Mouse (Mus musculus) liver, adult 2 months (tissue): Measurements from ENCODE around the gene Cysrt1. TPM values are rescaled to one million over a fixed set of nuclear protein-coding genes. Genes with fewer than 3 reads are reported as not detected.

Source experiments
- DNase-seq: peaks from one replicate; pipeline ENCODE4 v3.0.0-alpha.2; 2011; ENCODE audit warnings: low read depth, low spot score; ENCODE audit errors: extremely low read depth
- H3K27ac ChIP-seq: fragments of 200-500 bp; replicated peaks from 2 replicates; pipeline ENCODE4 v1.5.1; 2012; ENCODE audit warnings: low read depth, mild to moderate bottlenecking, control low read depth, inconsistent platforms, low read length; ENCODE audit not compliant: insufficient read depth
- H3K27me3 ChIP-seq: fragments of 200-500 bp; 2 replicates; pipeline ENCODE4 v1.6.1; 2012; ENCODE audit warnings: mild to moderate bottlenecking, moderate library complexity, low read length, inconsistent platforms; ENCODE audit not compliant: control insufficient read depth, insufficient read depth
- H3K36me3 ChIP-seq: fragments of 200-500 bp; 2 replicates; pipeline ENCODE4 v1.6.1; 2012; ENCODE audit warnings: low read length, inconsistent platforms; ENCODE audit not compliant: control insufficient read depth, insufficient read depth
- H3K4me1 ChIP-seq: fragments of 200-500 bp; 2 replicates; pipeline ENCODE4 v1.6.1; 2011; ENCODE audit warnings: low read length; ENCODE audit not compliant: control insufficient read depth, insufficient read depth
- H3K4me3 ChIP-seq: fragments of 200-500 bp; 2 replicates; pipeline ENCODE4 v1.5.1; 2011; ENCODE audit warnings: low read depth, mild to moderate bottlenecking, control low read depth, low read length, moderate library complexity; ENCODE audit not compliant: insufficient read depth
- H3K79me2 ChIP-seq: fragments of 200-500 bp; 2 replicates; pipeline ENCODE4 v1.6.1; 2012; ENCODE audit warnings: inconsistent platforms, mild to moderate bottlenecking, low read length, moderate library complexity; ENCODE audit not compliant: control insufficient read depth, insufficient read depth
- H3K9ac ChIP-seq: fragments of 200-500 bp; 2 replicates; pipeline ENCODE4 v1.6.1; 2012; ENCODE audit warnings: low read depth, mild to moderate bottlenecking, control low read depth, inconsistent platforms, low read length
- CTCF ChIP-seq: fragments of 200-500 bp; IDR thresholded peaks from 2 replicates; pipeline ENCODE4 v1.5.1; 2011; ENCODE audit warnings: low read depth, low read length, control low read depth
- POLR2A ChIP-seq: fragments of 200-500 bp; IDR thresholded peaks from 2 replicates; pipeline ENCODE4 v1.6.1; 2011; ENCODE audit warnings: low read length, control low read depth; ENCODE audit not compliant: insufficient read depth; ENCODE audit errors: extremely low read depth
- WGBS: fragments of 180-500 bp; shearing (Covaris S2); methylation state at CpG from one replicate; pipeline ENCODE4 v1.1.7; 2018; 5-methylcytosine and 5-hydroxymethylcytosine counted together
- polyA plus RNA-seq: library from polyadenylated mRNA; depleted of rRNA; stranded (reverse); fragments of >200 nt; gene quantifications from 2 replicates; pipeline ENCODE4 v1.2.3, GENCODE M21; 2012
- total RNA-seq: library from RNA; depleted of rRNA; stranded (reverse); fragments of >200 nt; gene quantifications from 2 replicates; pipeline ENCODE4 v1.2.3, GENCODE M21; 2014

Gene Cysrt1
- total and polyA plus RNA-seq, 2 experiments: not detected

DNA sequence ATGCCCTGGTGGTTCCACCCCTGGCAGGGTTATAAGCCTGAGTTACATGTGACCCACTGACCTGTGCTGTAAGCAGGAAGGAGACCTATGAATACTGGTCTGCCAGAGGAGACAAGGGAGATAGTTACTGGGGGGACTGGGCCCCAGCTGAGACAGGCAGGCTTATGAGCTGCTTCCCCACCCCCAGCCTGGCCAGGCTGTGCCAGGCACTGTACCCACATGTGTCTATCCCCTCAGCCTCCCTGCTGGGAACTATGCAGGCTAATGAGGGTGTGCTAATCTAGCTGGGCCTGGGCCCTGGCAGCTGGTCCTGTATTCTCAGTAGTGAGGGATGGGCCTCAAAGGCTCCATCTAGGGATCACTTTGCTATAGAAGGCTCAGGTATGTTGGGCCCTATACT is 25.0 kb upstream of the Cysrt1 start:
- Histone ChIP-seq H3K4me1 (peaks cover 23% of the 10 kb centered on the region), H3K79me2 (peaks cover 9% of the 10 kb centered on the region; the same call in 1 of the 2 replicates), H3K4me3 (no peak overlapping the region), H3K27me3 (no peaks in the 10 kb centered on the region), H3K9ac (no peak overlapping the region), H3K36me3 (no peaks in the 10 kb centered on the region), H3K27ac (no peak overlapping the region)
- TF ChIP-seq POLR2A: no peak
- TF ChIP-seq CTCF: no peak
- DNase-seq: no peak

GRCm38 (mm10) chr2:25266720-25267119 is 24.5 kb upstream of the Cysrt1 start:
- WGBS: 5% methylated on average over 2 of the region's 2 CpGs
- Histone ChIP-seq H3K4me1 (peaks cover 23% of the 10 kb centered on the region), H3K27me3 (no peaks in the 10 kb centered on the region), H3K36me3 (no peaks in the 10 kb centered on the region), H3K9ac (no peak overlapping the region), H3K79me2 (peaks cover 9% of the 10 kb centered on the region; the same call in 1 of the 2 replicates), H3K27ac (no peak overlapping the region), H3K4me3 (no peak overlapping the region)
- TF ChIP-seq POLR2A: no peak
- no peak for TF ChIP-seq CTCF
- DNase-seq: peak; percentile 36

DNA sequence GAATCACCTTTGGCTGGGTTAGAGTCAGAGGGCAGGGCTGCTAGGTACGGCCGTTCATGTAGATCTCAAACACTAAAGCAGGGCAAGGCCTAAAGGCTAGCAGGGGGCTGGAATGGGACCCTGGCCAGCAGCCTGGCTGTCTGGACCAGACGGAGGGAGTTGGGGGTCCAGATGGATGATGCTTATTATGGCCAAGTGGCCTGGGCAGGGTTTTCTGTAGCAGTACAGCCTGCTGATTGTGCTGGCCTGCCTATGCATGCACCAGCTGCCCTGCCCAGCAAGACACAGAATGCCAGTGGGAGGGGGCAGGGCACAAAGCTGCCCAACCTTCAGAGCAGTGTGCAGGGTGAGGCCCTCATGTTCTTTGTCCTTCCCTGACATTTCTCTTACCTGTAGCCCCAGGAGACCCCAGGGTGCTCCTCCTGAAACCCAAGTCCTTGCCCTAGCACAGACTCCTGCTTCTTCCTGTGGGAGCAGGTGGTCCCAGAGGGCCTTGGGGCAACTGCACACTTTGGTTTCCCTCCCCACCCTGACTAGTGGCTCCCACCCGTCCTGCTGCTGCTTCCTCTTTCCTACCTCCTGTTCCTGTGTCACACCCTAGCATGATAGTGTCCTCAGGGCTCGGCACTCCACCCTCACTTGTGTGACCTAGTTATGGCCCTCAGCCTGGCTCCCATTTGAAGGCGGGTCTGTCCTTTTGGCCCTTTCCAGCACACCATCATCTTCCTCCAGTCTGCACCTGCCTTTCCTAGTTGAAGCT is 23.8 kb upstream of the Cysrt1 start:
- H3K4me1 ChIP-seq: peaks cover 18% of the 10 kb centered on the region
- 39% methylated on average over 6 of the region's 6 CpGs for WGBS

GRCm38 (mm10) chr2:25264851-25265250 is 22.6 kb upstream of the Cysrt1 start:
- Histone ChIP-seq H3K27me3 (no peaks in the 10 kb centered on the region), H3K27ac (no peak overlapping the region), H3K4me1 (peaks cover 17% of the 10 kb centered on the region), H3K79me2 (peaks cover 9% of the 10 kb centered on the region; the same call in 1 of the 2 replicates), H3K36me3 (no peaks in the 10 kb centered on the region), H3K4me3 (no peak overlapping the region), H3K9ac (no peak overlapping the region)
- no peak for TF ChIP-seq POLR2A
- no peak for TF ChIP-seq CTCF
- WGBS: 66% methylated on average over 3 of the region's 3 CpGs
- peak; percentile 18 for DNase-seq

More for the DNA sequence above, 23.8 kb upstream of the Cysrt1 start:
- Histone ChIP-seq H3K27ac (no peak overlapping the region), H3K4me3 (no peak overlapping the region), H3K36me3 (no peaks in the 10 kb centered on the region), H3K9ac (no peak overlapping the region), H3K27me3 (no peaks in the 10 kb centered on the region), H3K79me2 (peaks cover 9% of the 10 kb centered on the region; the same call in 1 of the 2 replicates)
- DNase-seq: peak; percentile 34
- TF ChIP-seq POLR2A (no peak), CTCF (no peak)

GRCm38 (mm10) chr2:25264286-25264660 is 22.0 kb upstream of the Cysrt1 start:
- TF ChIP-seq CTCF: no peak
- TF ChIP-seq POLR2A: no peak
- Histone ChIP-seq H3K9ac (no peak overlapping the region), H3K79me2 (peaks cover 9% of the 10 kb centered on the region; the same call in 1 of the 2 replicates), H3K27me3 (no peaks in the 10 kb centered on the region), H3K27ac (no peak overlapping the region), H3K4me3 (no peak overlapping the region), H3K4me1 (peaks cover 17% of the 10 kb centered on the region), H3K36me3 (no peaks in the 10 kb centered on the region)
- DNase-seq: no peak
- WGBS: 85% methylated on average over 5 of the region's 5 CpGs

- H3K27ac ChIP-seq: no peak overlapping the region
- TF ChIP-seq POLR2A: no peak
- peaks cover 9% of the 10 kb centered on the region; the same call in 1 of the 2 replicates for H3K79me2 ChIP-seq
- H3K27me3 ChIP-seq: no peaks in the 10 kb centered on the region
- no peak for DNase-seq
- peak overlapping the region; percentile 78; the same call in 1 of the 2 replicates for H3K9ac ChIP-seq
- 47% methylated on average over 12 of the region's 12 CpGs for WGBS
- peak overlapping the region; percentile 79; the same call in 1 of the 2 replicates for H3K4me3 ChIP-seq
- H3K36me3 ChIP-seq: no peaks in the 10 kb centered on the region
- peaks cover 17% of the 10 kb centered on the region for H3K4me1 ChIP-seq
These were observed 21.5 kb upstream of the Cysrt1 start for GRCm38 (mm10) chr2:25263623-25264285.
